Mouse (Mus musculus) liver, adult 2 months (tissue): ENCODE measurements around the gene 3110021N24Rik.

Experiments
- CTCF ChIP-seq: fragments of 200-500 bp; IDR thresholded peaks from 2 replicates; pipeline ENCODE4 v1.5.1; 2011; ENCODE audit warnings: low read depth, low read length, control low read depth
- POLR2A ChIP-seq: fragments of 200-500 bp; IDR thresholded peaks from 2 replicates; pipeline ENCODE4 v1.6.1; 2011; ENCODE audit warnings: low read length, control low read depth; ENCODE audit not compliant: insufficient read depth; ENCODE audit errors: extremely low read depth

GRCm38 (mm10) chr4:108793941-108794340 lies 74.5 kb downstream of the 3110021N24Rik start:
- TF ChIP-seq CTCF = no peak
- no peak for TF ChIP-seq POLR2A
